Mouse (Mus musculus) forebrain, postnatal 0 days (tissue): Measurements from ENCODE around the gene Pdzd2. TPM values are rescaled to one million over a fixed set of nuclear protein-coding genes. Genes with fewer than 3 reads are reported as not detected.

ENCODE experiments used
- ATAC-seq: fragments of 200-750 bp; cut with Nextera tagmentation; 2 replicates; pipeline ENCODE4 v1.8.0; 2017; ENCODE audit warnings: mild to moderate bottlenecking, moderate library complexity
- DNase-seq: peaks from one replicate; pipeline ENCODE4 v3.0.0-alpha.2; 2015
- H3K27ac ChIP-seq: fragments of 300-500 bp; sonication (generic); 2 replicates; pipeline ENCODE4 v1.5.1; 2014; ENCODE audit warnings: low read depth, mild to moderate bottlenecking, antibody characterized with exemption, low read length, moderate library complexity, mixed read lengths
- H3K27me3 ChIP-seq: fragments of 300-500 bp; sonication (generic); 2 replicates; pipeline ENCODE4 v1.6.1; 2014; ENCODE audit warnings: mild to moderate bottlenecking, low read length, mixed read lengths; ENCODE audit not compliant: insufficient read depth
- H3K36me3 ChIP-seq: fragments of 300-500 bp; sonication (generic); 2 replicates; pipeline ENCODE4 v1.6.1; 2014; ENCODE audit warnings: mild to moderate bottlenecking, moderate library complexity; ENCODE audit not compliant: insufficient read depth
- H3K4me1 ChIP-seq: fragments of 300-500 bp; sonication (generic); 2 replicates; pipeline ENCODE4 v1.6.1; 2014; ENCODE audit warnings: antibody characterized with exemption; ENCODE audit not compliant: insufficient read depth
- H3K4me2 ChIP-seq: fragments of 300-500 bp; sonication (generic); 2 replicates; pipeline ENCODE4 v1.6.1; 2014; ENCODE audit warnings: low read depth, mild to moderate bottlenecking, moderate library complexity
- H3K4me3 ChIP-seq: fragments of 300-500 bp; sonication (generic); 2 replicates; pipeline ENCODE4 v1.5.1; 2014; ENCODE audit warnings: low read depth, low read length, mixed read lengths
- H3K9ac ChIP-seq: fragments of 300-500 bp; sonication (generic); 2 replicates; pipeline ENCODE4 v1.6.1; 2014; ENCODE audit warnings: mild to moderate bottlenecking
- H3K9me3 ChIP-seq: fragments of 300-500 bp; sonication (generic); 2 replicates; pipeline ENCODE4 v1.6.1; 2016; ENCODE audit warnings: low read length
- CTCF ChIP-seq: sonication (generic); IDR thresholded peaks from 2 replicates; pipeline ENCODE4 v1.5.1; 2016; ENCODE audit warnings: antibody characterized with exemption, control low read depth, low read depth
- WGBS: fragments of 180-500 bp; shearing (Covaris S2); extraction: QIAGEN DNeasy Blood & Tissue Kit; methylation state at CpG from one replicate; pipeline ENCODE4 v1.1.7; 2014; 5-methylcytosine and 5-hydroxymethylcytosine counted together
- polyA plus RNA-seq: library from polyadenylated mRNA; unstranded; fragments of >200 nt; fragmentation: Nextera tagmentation; extraction: Ambion mirVana; gene quantifications from 2 replicates; pipeline ENCODE4 v1.2.1, GENCODE M21; 2015
- total RNA-seq: library from RNA; depleted of rRNA; stranded (reverse); fragments of >200 nt; gene quantifications from 2 replicates; pipeline ENCODE4 v1.2.3, GENCODE M21; 2014

Gene Pdzd2
- total and polyA plus RNA-seq, 2 experiments from 2014 or later, result 9.4 to 18.9 TPM

DNA sequence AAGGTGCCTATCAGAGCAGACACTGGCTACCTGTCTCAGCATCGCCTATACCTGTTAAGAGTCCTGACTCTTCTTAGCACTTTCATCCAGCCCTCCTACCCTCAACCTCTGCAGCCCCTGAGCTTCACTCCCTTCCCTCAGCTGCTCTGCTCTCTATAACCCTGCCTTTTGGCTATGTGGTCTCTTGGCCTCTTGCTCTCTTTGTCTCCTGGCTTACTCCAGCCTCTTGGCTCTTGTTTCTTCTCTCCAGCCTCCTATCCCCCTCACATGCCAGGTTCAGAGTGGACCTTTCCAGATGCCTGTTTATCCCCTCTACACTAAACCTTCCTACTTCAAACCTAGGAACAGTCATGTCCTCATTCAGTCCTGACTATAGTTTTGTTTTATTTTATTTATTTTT lies 415.4 kb downstream of the Pdzd2 start:
- ATAC-seq (no peak), DNase-seq (no peak)
- 93% methylated on average over 1 of the region's 1 CpGs for WGBS
- H3K27me3 ChIP-seq, result no peaks in the 10 kb centered on the region
- H3K4me1 ChIP-seq, result peaks cover 20% of the 10 kb centered on the region
- no peak overlapping the region for H3K4me2 ChIP-seq
- H3K36me3 ChIP-seq, result no peaks in the 10 kb centered on the region
- no peaks in the 10 kb centered on the region for H3K9me3 ChIP-seq
- no peak overlapping the region for H3K4me3 ChIP-seq
- H3K27ac ChIP-seq, result no peak overlapping the region
- TF ChIP-seq CTCF, result no peak
- no peak overlapping the region for H3K9ac ChIP-seq

DNA sequence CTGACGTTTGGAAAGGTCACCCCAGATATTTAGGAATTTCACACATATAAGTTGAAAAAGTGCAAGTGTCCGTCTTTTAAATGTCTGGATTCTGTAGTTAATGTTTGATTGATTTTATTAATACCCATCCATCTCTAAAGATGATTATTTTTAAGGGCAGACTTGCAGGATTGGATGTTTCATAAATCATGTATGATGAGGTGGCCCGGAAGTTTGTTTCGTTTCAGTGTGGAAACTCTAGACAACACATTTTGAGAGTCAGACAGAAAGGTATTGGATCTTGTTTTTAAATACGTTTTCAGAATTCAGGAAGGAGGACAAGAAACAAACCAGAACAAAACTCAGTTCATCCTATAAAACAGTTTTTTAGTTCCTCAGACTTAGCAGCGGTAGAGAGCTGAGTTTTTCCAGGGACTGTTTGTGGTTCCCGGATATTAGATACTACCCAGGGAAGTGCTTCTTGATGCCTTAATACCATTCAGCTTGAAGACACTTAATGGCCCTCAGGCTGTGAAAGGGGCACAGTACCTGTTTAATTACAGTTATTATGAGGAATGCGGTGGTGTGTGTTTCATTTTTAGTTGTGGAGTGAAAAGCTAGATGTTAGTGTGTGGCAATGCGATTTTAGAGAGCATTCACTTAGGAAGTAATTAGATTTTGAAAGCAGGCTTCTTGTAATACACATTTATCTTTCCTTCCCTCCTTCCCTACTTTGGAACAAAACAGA lies 416.9 kb downstream of the Pdzd2 start:
- ATAC-seq (no peak), DNase-seq (no peak)
- H3K4me1 ChIP-seq, result peaks cover 20% of the 10 kb centered on the region
- peak overlapping the region; percentile 77 for H3K9ac ChIP-seq
- peak overlapping the region; percentile 68 for H3K4me2 ChIP-seq
- peak overlapping the region; percentile 98 for H3K4me3 ChIP-seq
- TF ChIP-seq CTCF, result no peak
- H3K27me3 ChIP-seq, result no peaks in the 10 kb centered on the region
- H3K9me3 ChIP-seq, result no peaks in the 10 kb centered on the region
- H3K27ac ChIP-seq, result no peak overlapping the region
- WGBS, result 11% methylated on average over 9 of the region's 9 CpGs
- H3K36me3 ChIP-seq, result no peaks in the 10 kb centered on the region

DNA sequence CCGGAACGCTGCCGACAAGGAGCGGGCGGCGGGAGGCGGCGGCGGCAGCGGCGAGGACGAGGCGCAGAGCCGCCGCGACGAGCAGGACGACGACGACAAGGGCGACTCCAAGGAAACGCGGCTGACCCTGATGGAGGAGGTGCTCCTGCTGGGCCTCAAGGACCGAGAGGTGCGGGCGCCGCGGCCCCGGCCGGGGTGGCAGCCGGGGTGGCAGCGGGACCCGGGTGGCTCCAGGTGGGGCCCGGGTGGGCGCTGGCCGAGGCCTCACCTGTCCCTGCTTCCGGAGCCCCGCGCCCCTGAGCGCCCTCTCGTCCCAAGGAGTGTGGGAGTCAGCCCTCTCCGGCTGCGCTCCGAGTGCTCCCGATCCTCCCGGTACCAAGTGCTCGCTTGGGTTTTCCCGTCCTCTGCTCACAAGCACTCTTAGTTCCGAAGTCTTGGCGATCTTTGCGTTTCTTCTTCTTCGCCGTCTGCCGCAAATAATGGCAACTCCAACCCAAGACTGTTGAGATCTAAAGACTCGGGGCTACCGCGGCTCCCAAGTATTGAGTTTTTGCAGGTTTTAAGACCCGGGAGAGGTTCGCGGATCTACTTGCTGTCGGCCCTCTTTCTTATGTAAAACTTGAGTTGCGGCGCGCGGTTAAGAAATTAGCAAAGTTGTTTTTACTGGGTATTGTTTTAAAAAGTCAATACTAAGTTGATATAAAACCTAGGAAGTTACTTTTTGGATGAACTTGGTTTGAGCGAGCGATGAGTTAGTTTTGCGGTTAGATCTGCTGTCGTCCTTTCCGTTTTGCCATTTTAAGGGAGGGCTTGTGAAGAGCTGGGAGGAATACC lies 417.7 kb downstream of the Pdzd2 start, which contains the start of gene 1810049J17Rik:
Gene 1810049J17Rik (minus strand): TSS at position 112 of the 834 bp plus-strand sequence.
- peak within 1 kb of the TSS; percentile 98 for H3K4me3 ChIP-seq
- peak within 1 kb of the TSS; percentile 77 for H3K9ac ChIP-seq
- no peak for TF ChIP-seq CTCF
- H3K27ac ChIP-seq, result peak within 1 kb of the TSS; percentile 90
- peaks cover 20% of the 10 kb centered on the region for H3K4me1 ChIP-seq
- H3K9me3 ChIP-seq, result no peaks in the 10 kb centered on the region
- ATAC-seq (peak; percentile 42), DNase-seq (peak; percentile 40)
- H3K4me2 ChIP-seq, result peak within 1 kb of the TSS; percentile 68
- no peaks in the 10 kb centered on the region for H3K27me3 ChIP-seq
- no peaks in the 10 kb centered on the region for H3K36me3 ChIP-seq
- 3% methylated on average over 70 of the region's 70 CpGs for WGBS

DNA sequence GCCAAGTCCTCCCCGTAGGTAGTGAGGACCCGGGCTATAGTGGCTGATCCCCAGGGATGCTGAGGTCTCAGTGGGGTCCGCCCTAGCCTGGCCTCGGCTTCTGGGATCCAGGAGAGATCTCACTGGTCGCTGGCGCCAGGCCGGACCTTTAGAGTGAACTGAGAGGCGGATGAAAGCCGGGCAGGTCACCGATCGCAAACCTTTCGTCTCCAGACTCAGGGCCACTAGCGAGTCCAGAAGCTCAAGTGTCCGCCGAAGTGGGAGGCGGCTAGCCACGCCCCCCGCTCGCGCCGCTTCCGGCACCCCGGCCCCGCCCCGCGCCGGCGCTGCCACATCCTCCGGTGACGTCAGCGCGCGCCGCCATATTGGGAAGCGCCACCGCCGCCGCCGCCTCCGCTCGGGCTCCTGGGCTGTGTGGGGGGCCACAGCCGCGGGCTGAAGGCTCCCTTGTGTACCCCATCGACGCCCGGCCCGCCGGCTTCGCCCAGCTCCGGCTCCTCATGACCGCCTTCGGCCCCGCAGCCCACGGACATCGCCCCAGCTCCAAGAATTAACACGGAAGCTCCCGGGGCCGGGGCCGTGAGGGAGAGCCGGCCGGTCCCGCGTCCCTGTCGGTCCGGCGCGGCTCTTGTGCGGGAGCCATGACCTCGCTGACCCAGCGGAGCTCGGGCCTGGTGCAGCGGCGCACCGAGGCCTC lies 418.5 kb downstream of the Pdzd2 start, which contains the start of gene Golph3:
Gene Golph3 (plus strand): TSS at position 360 of the 697 bp plus-strand sequence.
- peak; percentile 95 for DNase-seq
- H3K36me3 ChIP-seq, result no peaks in the 10 kb centered on the region
- H3K27me3 ChIP-seq, result no peaks in the 10 kb centered on the region
- peak within 1 kb of the TSS; percentile 77 for H3K9ac ChIP-seq
- ATAC-seq, result peak; percentile 99
- no peaks in the 10 kb centered on the region for H3K9me3 ChIP-seq
- peak within 1 kb of the TSS; percentile 98 for H3K4me3 ChIP-seq
- H3K27ac ChIP-seq, result peak within 1 kb of the TSS; percentile 90
- WGBS, result 2% methylated on average over 69 of the region's 74 CpGs
- peak within 1 kb of the TSS; percentile 68 for H3K4me2 ChIP-seq
- TF ChIP-seq CTCF, result no peak
- H3K4me1 ChIP-seq, result peaks cover 20% of the 10 kb centered on the region

GRCm38 (mm10) chr15:12320441-12321090 lies 419.2 kb downstream of the Pdzd2 start:
- peak overlapping the region; percentile 77 for H3K9ac ChIP-seq
- no peaks in the 10 kb centered on the region for H3K27me3 ChIP-seq
- TF ChIP-seq CTCF, result no peak
- no peaks in the 10 kb centered on the region for H3K9me3 ChIP-seq
- DNase-seq (no peak), ATAC-seq (no peak; the same call in 1 of the 2 replicates)
- H3K4me1 ChIP-seq, result peaks cover 20% of the 10 kb centered on the region
- peak overlapping the region; percentile 98 for H3K4me3 ChIP-seq
- H3K27ac ChIP-seq, result no peak overlapping the region
- H3K36me3 ChIP-seq, result no peaks in the 10 kb centered on the region
- peak overlapping the region; percentile 68 for H3K4me2 ChIP-seq
- WGBS, result 6% methylated on average over 22 of the region's 22 CpGs

DNA sequence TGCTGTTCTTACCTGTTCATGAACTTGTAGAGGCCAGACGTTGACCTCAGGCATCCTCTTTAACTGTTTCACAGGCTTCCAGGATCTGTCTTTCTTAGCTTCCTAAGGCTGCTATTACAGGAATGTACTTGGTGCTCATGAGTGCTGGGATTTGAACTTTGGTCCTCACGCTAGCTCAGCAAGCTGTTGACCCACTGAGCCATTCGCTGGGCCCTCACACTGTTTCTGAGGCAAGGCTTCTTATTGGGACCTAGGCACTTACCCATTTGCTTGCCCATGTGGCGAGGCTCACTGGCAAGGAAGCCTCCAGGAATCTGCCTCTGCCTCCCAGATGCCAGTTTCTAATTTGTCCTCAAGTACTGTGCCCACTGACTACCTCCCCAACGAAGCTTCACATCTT lies 419.8 kb downstream of the Pdzd2 start:
- Histone ChIP-seq H3K36me3 (no peaks in the 10 kb centered on the region), H3K4me2 (no peak overlapping the region), H3K27ac (no peak overlapping the region), H3K9me3 (no peaks in the 10 kb centered on the region), H3K4me1 (peaks cover 20% of the 10 kb centered on the region), H3K4me3 (no peak overlapping the region), H3K27me3 (no peaks in the 10 kb centered on the region), H3K9ac (no peak overlapping the region)
- DNase-seq (no peak), ATAC-seq (no peak)
- 50% methylated on average over 5 of the region's 5 CpGs for WGBS
- TF ChIP-seq CTCF, result no peak
